Mouse (Mus musculus): ENCODE data around the gene Grik5. TPM values are rescaled to one million over a fixed set of nuclear protein-coding genes. Genes with fewer than 3 reads are reported as not detected.
A peak's percentile ranks its signal among the peaks of the same experiment; 100 is the strongest.

The Grik5 gene
- polyA plus RNA-seq (2012; fragmentation: generic; extraction: Trizol) = 9.8 TPM
- long read RNA-seq, experiment 1, partial matches to known transcripts = 6 of 6 reads
- long read RNA-seq, experiment 1, other reads (novel, unspliced or antisense) = 0 of 6 reads
- long read RNA-seq, experiment 2, partial matches to known transcripts = 0 of 3 reads
- long read RNA-seq, experiment 2, other reads (novel, unspliced or antisense) = 3 of 3 reads

DNA sequence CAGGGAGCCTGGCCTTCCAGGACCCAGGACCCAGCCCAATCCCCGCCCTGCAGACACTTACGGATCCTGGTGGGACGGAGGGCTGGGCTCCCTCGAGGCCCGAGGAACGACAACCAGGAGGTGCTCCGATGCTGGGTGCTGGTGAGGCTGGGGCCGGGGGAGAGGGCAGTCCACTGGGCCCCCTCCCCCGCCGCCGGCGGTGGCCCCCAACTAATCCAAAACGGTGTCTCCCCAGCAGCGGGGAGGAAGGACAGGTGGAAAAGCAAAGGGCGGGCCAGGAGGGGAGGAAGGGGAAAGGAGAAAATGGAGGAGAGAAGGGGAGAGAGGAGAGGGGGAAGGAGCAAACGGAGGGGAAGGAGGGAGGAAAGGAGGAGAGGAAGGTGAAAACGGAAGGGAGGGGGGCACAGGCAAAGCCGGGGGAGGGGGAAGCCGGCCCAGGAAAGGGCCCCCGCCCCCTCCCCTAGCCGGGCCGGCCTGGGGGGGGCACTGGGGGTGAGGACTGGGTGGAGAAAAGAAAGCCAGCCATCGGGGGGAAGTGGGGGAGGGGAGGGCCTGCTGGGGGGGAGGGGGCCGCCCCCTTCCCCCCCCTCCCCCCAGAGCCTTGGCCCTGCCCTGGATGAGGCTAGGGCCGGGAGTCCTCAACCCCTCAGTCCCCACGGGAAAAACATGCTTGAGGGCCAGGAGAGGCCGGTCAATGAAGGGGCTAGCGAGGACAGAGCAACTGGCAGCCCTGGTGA lies at the start of gene Grik5, which contains the start of gene Zfp574:
Gene Grik5, minus strand, starts transcription at position 368 of the 737 bp plus-strand sequence.
Gene Zfp574, plus strand, starts transcription at position 589 of the 737 bp plus-strand sequence.
- H3K79me3 ChIP-seq (ENCODE audit: low read depth) = no peaks in the 10 kb centered on the region
- H3K27me3 ChIP-seq (ENCODE audit: control insufficient read depth, insufficient read depth, insufficient read length) = no peaks in the 10 kb centered on the region
- no peaks in the 10 kb centered on the region for H3K36me3 ChIP-seq (ENCODE audit: control insufficient read depth, insufficient read depth)
- H3K4me3 ChIP-seq (ENCODE audit: insufficient read depth, poor library complexity, severe bottlenecking) = peak within 1 kb of the TSS; percentile 14
- H3K79me2 ChIP-seq (ENCODE audit: control insufficient read depth, insufficient read depth) = peaks cover 2% of the 10 kb centered on the region
- TF ChIP-seq MAX (IDR thresholded peaks at IDR 0.05) (no peak), CEBPB (IDR thresholded peaks at IDR 0.05; ENCODE audit: low read depth) (no peak), MYOG (IDR thresholded peaks at IDR 0.05; ENCODE audit: control insufficient read depth, extremely low read depth, insufficient read length) (no peak), USF1 (IDR thresholded peaks at IDR 0.05; ENCODE audit: low read depth) (no peak), FOSL1 (IDR thresholded peaks at IDR 0.05; ENCODE audit: insufficient read depth, low read length, poor library complexity, severe bottlenecking) (no peak), MYOD1 (IDR thresholded peaks at IDR 0.05; ENCODE audit: control insufficient read depth, insufficient read length, low read depth) (no peak), CTCF (IDR thresholded peaks at IDR 0.05; ENCODE audit: control insufficient read depth, insufficient read depth, insufficient read length) (no peak)
- H3ac ChIP-seq (ENCODE audit: control insufficient read depth, insufficient read length, low read depth) = peak within 1 kb of the TSS; percentile 76

DNA sequence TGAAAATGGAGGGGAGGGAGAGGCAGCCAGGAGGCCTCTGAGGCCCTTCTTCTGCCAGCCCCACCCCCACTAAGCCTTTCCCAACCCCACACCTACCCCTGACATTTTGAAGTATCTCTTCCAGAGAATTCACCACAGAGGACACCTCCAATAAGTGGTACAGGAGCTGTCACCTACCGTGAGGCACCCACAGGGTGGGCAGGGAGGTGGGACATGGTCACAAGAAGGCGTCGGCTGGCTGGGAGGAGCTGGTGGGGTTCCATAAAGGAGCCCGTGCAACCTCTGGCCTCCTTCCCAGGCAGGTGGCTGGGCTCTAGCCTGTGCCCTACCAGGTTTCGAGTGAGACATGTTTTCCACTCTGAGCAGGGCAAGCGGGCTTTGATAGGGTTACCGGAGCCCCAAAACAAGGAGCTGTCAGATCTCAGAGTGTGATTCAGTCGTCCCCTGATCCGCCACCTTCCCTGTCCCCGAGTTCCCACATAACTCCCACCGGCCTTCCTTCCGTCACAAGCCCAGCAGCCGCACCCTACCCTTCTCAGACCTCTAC lies 49.2 kb upstream of the Grik5 start:
- no peaks in the 10 kb centered on the region for H3K36me3 ChIP-seq (ENCODE audit: control insufficient read depth, insufficient read depth)
- peaks cover 60% of the 10 kb centered on the region for H3K27me3 ChIP-seq (ENCODE audit: control insufficient read depth, insufficient read depth, insufficient read length)
- no peak overlapping the region for H3K4me3 ChIP-seq (ENCODE audit: insufficient read depth, poor library complexity, severe bottlenecking)
- H3K79me2 ChIP-seq (ENCODE audit: control insufficient read depth, insufficient read depth) = no peaks in the 10 kb centered on the region
- no peaks in the 10 kb centered on the region for H3K79me3 ChIP-seq (ENCODE audit: low read depth)
- TF ChIP-seq MAX (IDR thresholded peaks at IDR 0.05) (no peak), MYOD1 (IDR thresholded peaks at IDR 0.05; ENCODE audit: control insufficient read depth, insufficient read length, low read depth) (no peak), CEBPB (IDR thresholded peaks at IDR 0.05; ENCODE audit: low read depth) (no peak), CTCF (IDR thresholded peaks at IDR 0.05; ENCODE audit: control insufficient read depth, insufficient read depth, insufficient read length) (no peak), FOSL1 (IDR thresholded peaks at IDR 0.05; ENCODE audit: insufficient read depth, low read length, poor library complexity, severe bottlenecking) (no peak), USF1 (IDR thresholded peaks at IDR 0.05; ENCODE audit: low read depth) (no peak), MYOG (IDR thresholded peaks at IDR 0.05; ENCODE audit: control insufficient read depth, extremely low read depth, insufficient read length) (no peak)
- H3ac ChIP-seq (ENCODE audit: control insufficient read depth, insufficient read length, low read depth) = no peak overlapping the region

DNA sequence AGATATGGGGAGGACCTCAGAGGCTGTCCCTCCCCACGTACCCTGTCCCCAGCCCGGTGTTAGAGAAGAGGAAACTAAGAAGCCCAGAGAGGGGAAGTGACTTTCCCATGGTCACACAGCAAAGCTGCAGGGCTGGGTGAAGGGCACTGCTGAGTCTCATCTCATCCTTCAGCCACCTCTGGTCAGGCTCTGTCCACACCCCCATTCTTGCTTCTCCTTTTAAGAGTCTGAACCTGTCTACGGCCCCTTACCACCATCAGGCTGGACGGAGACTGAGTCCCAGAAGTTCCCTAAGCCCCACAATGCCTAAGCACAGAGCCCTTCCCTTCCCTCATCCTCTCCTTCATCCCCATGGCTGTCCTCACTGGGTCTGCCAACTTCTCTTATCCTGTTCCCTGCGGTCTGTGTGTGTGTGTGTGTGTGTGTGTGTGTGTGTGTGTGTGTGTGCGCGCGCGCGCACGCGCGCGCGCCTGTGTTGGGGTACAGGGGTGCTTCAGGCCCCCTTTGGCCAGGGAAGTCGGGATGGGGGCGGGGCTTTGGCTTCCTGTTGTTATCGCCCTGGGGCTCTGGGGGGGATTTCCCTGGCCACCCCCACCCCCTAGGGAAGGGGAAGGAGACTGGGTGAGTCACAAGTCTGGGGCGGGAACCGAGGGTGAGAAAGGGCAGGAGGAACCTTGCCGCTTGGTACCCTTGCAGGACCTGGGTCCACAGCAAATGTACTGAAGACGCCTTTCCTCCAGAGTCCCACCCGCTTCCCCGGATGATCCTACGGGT lies 48.1 kb upstream of the Grik5 start:
- TF ChIP-seq MAX (IDR thresholded peaks at IDR 0.05) (no peak), CEBPB (IDR thresholded peaks at IDR 0.05; ENCODE audit: low read depth) (no peak), CTCF (IDR thresholded peaks at IDR 0.05; ENCODE audit: control insufficient read depth, insufficient read depth, insufficient read length) (no peak), MYOG (IDR thresholded peaks at IDR 0.05; ENCODE audit: control insufficient read depth, extremely low read depth, insufficient read length) (no peak), MYOD1 (IDR thresholded peaks at IDR 0.05; ENCODE audit: control insufficient read depth, insufficient read length, low read depth) (no peak), USF1 (IDR thresholded peaks at IDR 0.05; ENCODE audit: low read depth) (no peak), FOSL1 (IDR thresholded peaks at IDR 0.05; ENCODE audit: insufficient read depth, low read length, poor library complexity, severe bottlenecking) (no peak)
- Histone ChIP-seq H3K36me3 (ENCODE audit: control insufficient read depth, insufficient read depth) (no peaks in the 10 kb centered on the region), H3K27me3 (ENCODE audit: control insufficient read depth, insufficient read depth, insufficient read length) (peaks cover 65% of the 10 kb centered on the region), H3ac (ENCODE audit: control insufficient read depth, insufficient read length, low read depth) (no peak overlapping the region), H3K79me3 (ENCODE audit: low read depth) (no peaks in the 10 kb centered on the region), H3K79me2 (ENCODE audit: control insufficient read depth, insufficient read depth) (no peaks in the 10 kb centered on the region), H3K4me3 (ENCODE audit: insufficient read depth, poor library complexity, severe bottlenecking) (no peak overlapping the region)

DNA sequence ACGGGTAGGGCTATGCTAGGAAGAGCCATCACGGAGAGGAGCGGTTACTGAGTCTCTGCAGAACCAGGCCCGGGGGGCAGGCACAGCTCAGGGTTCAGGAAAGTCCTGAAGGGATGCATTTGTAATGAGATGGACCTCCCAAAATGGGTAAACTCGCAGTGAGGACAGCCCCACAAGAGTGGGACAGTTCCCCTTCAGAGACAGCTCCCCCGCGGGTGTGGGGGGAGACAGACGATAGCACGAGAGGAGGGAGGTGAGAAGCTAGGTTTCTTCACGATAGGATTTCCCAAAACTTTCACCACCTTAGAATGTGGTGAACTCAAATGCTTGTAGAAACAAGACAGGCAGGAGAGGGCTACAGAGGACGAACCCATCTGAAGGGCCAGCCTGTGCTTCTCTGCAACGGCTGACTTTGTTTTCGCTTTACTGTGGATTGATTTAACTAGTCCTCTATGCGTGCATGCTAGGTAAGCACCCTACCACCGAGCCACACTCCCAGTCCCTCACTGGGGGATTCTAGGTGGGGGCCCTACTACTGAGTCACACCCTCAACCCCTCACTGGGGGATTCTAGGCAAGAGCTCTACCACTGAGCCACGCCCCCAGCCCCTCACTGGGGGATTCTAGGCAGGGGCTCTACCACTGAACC lies 40.9 kb upstream of the Grik5 start:
- Histone ChIP-seq H3K79me2 (ENCODE audit: control insufficient read depth, insufficient read depth) (no peaks in the 10 kb centered on the region), H3K27me3 (ENCODE audit: control insufficient read depth, insufficient read depth, insufficient read length) (peaks cover 54% of the 10 kb centered on the region), H3K36me3 (ENCODE audit: control insufficient read depth, insufficient read depth) (no peaks in the 10 kb centered on the region), H3K79me3 (ENCODE audit: low read depth) (no peaks in the 10 kb centered on the region), H3K4me3 (ENCODE audit: insufficient read depth, poor library complexity, severe bottlenecking) (no peak overlapping the region), H3ac (ENCODE audit: control insufficient read depth, insufficient read length, low read depth) (no peak overlapping the region)
- no peak for TF ChIP-seq MAX (IDR thresholded peaks at IDR 0.05)
- TF ChIP-seq MYOG (IDR thresholded peaks at IDR 0.05; ENCODE audit: control insufficient read depth, extremely low read depth, insufficient read length) = no peak
- TF ChIP-seq MYOD1 (IDR thresholded peaks at IDR 0.05; ENCODE audit: control insufficient read depth, insufficient read length, low read depth) = no peak
- TF ChIP-seq CTCF (IDR thresholded peaks at IDR 0.05; ENCODE audit: control insufficient read depth, insufficient read depth, insufficient read length) = no peak
- TF ChIP-seq FOSL1 (IDR thresholded peaks at IDR 0.05; ENCODE audit: insufficient read depth, low read length, poor library complexity, severe bottlenecking) = no peak
- no peak for TF ChIP-seq CEBPB (IDR thresholded peaks at IDR 0.05; ENCODE audit: low read depth)
- no peak for TF ChIP-seq USF1 (IDR thresholded peaks at IDR 0.05; ENCODE audit: low read depth)

Data from C2C12 (cell line).